In genomic region chr19:23698366-23698765, GRCm38 (mm10) we compare ENCODE assay signal across 18 mouse cellular contexts. TPM values are rescaled to one million over a fixed set of nuclear protein-coding genes. Genes with fewer than 3 reads are reported as not detected.
A peak's percentile ranks its signal among the peaks of the same experiment; 100 is the strongest.
DNase-seq lines count a peak whose midpoint lies in the region; ATAC-seq lines count a peak whose summit lies in the region.
"Had no signal": no experiment of that assay in that cellular context is flagged by ENCODE, and none has a peak within 500 bp of the region (broad histone marks: within the 10 kb centered on the region; RNA-seq: fewer than 3 reads in every experiment).

No protein-coding gene starts in this region.

- DNase-seq in gastrocnemius, adult 18-20 months (ENCODE audit: low spot score) = peak; percentile 21
- DNase-seq in gastrocnemius, postnatal 10 days = no peak
- peak; percentile 49 for DNase-seq in midbrain, embryonic 11.5 days (ENCODE audit: low spot score, missing footprints)
- peak; percentile 33 for DNase-seq in kidney, postnatal 14 days
- peak; percentile 45 for DNase-seq in yolk sac, embryonic 10.5 days (ENCODE audit: low spot score)
- DNase-seq in left cerebral cortex, postnatal 14 days (ENCODE audit: low spot score in 2 of 2) = no peak
- DNase-seq in thymus, postnatal 14 days = no peak
- DNase-seq: cerebellum, postnatal 25 days; forebrain, postnatal 0 days; layer of hippocampus, postnatal 36 days had no signal

- H3K4me1 ChIP-seq in midbrain, embryonic 11.5 days (ENCODE audit: control insufficient read depth, insufficient read depth, low read length) = no peaks in the 10 kb centered on the region
- H3K4me1 ChIP-seq in midbrain, embryonic 13.5 days (replicated peaks) = no peaks in the 10 kb centered on the region; the same call in 1 of the 2 replicates
- H3K4me1 ChIP-seq: limb, embryonic 15.5 days had no signal

- no peaks in the 10 kb centered on the region for H3K27me3 ChIP-seq in midbrain, embryonic 11.5 days (ENCODE audit: control insufficient read depth, insufficient read depth, low read length)
- no peaks in the 10 kb centered on the region for H3K27me3 ChIP-seq in midbrain, embryonic 13.5 days
- H3K27me3 ChIP-seq: limb, embryonic 15.5 days; Patski had no signal

- intact Hi-C loops in left cerebral cortex, postnatal 14 days (cut with DNase I) = no loop called here

- no peak for ATAC-seq in midbrain, embryonic 11.5 days (ENCODE audit: low FRiP score)
- no peak for ATAC-seq in midbrain, embryonic 13.5 days
- ATAC-seq: forebrain, postnatal 0 days; hindbrain, postnatal 0 days; Patski had no signal

- no peak overlapping the region for H3K4me3 ChIP-seq in midbrain, embryonic 11.5 days (ENCODE audit: low read depth, low read length)
- no peak overlapping the region for H3K4me3 ChIP-seq in midbrain, embryonic 13.5 days (replicated peaks)
- H3K4me3 ChIP-seq: limb, embryonic 15.5 days; myocyte had no signal

- H3K9ac ChIP-seq in midbrain, embryonic 11.5 days (ENCODE audit: low read length) = no peak overlapping the region
- H3K9ac ChIP-seq in midbrain, embryonic 13.5 days (replicated peaks) = no peak overlapping the region
- H3K9ac ChIP-seq: forebrain, postnatal 0 days; limb, embryonic 15.5 days had no signal

- 91% methylated on average over 7 of the region's 7 CpGs for WGBS in midbrain, embryonic 11.5 days
- 81% methylated on average over 7 of the region's 7 CpGs for WGBS in midbrain, embryonic 13.5 days

- H3K9me3 ChIP-seq in midbrain, embryonic 11.5 days (ENCODE audit: control insufficient read depth, low read length) = no peaks in the 10 kb centered on the region
- H3K9me3 ChIP-seq in midbrain, embryonic 13.5 days = no peaks in the 10 kb centered on the region
- H3K9me3 ChIP-seq: limb, embryonic 15.5 days had no signal

- H3K36me3 ChIP-seq in midbrain, embryonic 11.5 days (ENCODE audit: control insufficient read depth, insufficient read depth, low read length) = peaks cover 14% of the 10 kb centered on the region; the same call in 1 of the 2 replicates
- H3K36me3 ChIP-seq in midbrain, embryonic 13.5 days = peaks cover 52% of the 10 kb centered on the region

- H3K27ac ChIP-seq in midbrain, embryonic 11.5 days (ENCODE audit: low read depth, low read length) = no peak overlapping the region
- H3K27ac ChIP-seq in midbrain, embryonic 13.5 days = no peak overlapping the region
- H3K27ac ChIP-seq: hindbrain, postnatal 0 days; limb, embryonic 15.5 days had no signal

- no peak overlapping the region for H3K4me2 ChIP-seq in midbrain, embryonic 11.5 days
- no peak overlapping the region for H3K4me2 ChIP-seq in midbrain, embryonic 13.5 days (replicated peaks)
- H3K4me2 ChIP-seq: limb, embryonic 15.5 days had no signal

RNA-seq across cellular contexts. Expression of gene Ptar1, which starts 11.1 kb away (rescaled TPM):
- total RNA-seq in gastrocnemius, adult 18-20 months (2021) = 10 to 100 TPM; 18.2 to 18.8 TPM
- 10 to 100 TPM; 19.6 to 28.5 TPM for total RNA-seq in gastrocnemius, postnatal 10 days (2021)
- 7.7 and 8.7 TPM in 2 replicates for polyA plus RNA-seq in midbrain, embryonic 11.5 days (2014; fragmentation: Nextera tagmentation; extraction: Ambion mirVana)
- polyA plus RNA-seq in midbrain, embryonic 13.5 days (2015; fragmentation: Nextera tagmentation; extraction: Ambion mirVana) = 4.3 and 5.8 TPM in 2 replicates
- total RNA-seq in left cerebral cortex, postnatal 14 days (2021) = 10 to 100 TPM; 41.3 to 44.4 TPM

RNA-seq across cellular contexts. Expression of gene 1700028P14Rik, which starts 45.8 kb away (rescaled TPM):
- total RNA-seq in gastrocnemius, adult 18-20 months (2021) = not detected
- not detected for total RNA-seq in gastrocnemius, postnatal 10 days (2021)
- polyA plus RNA-seq in midbrain, embryonic 11.5 days (2014; fragmentation: Nextera tagmentation; extraction: Ambion mirVana) = not detected in 2 replicates
- 0.39 and 0.62 TPM in 2 replicates for polyA plus RNA-seq in midbrain, embryonic 13.5 days (2015; fragmentation: Nextera tagmentation; extraction: Ambion mirVana)
- total RNA-seq in left cerebral cortex, postnatal 14 days (2021) = 1 to 10 TPM; 1.5 to 3.2 TPM
- total RNA-seq: megakaryocyte progenitor cell, adult 5-6 weeks had no signal
- polyA plus RNA-seq: heart, embryonic 14.5 days; myocyte; Patski; spleen, adult 2 months had no signal

Comparison
In these comparisons a context has a peak if more than half of its experiments do, and no peak if none do; other contexts are left out.
1. DNase-seq: peak in gastrocnemius, adult 18-20 months (single experiment), midbrain, embryonic 11.5 days (single experiment), kidney, postnatal 14 days (single experiment) and yolk sac, embryonic 10.5 days (single experiment); none in gastrocnemius, postnatal 10 days (single experiment), left cerebral cortex, postnatal 14 days (0 of 2) and thymus, postnatal 14 days (single experiment).